Mouse (Mus musculus) heart, adult 2 months (tissue): Measurements from ENCODE around the gene Eml2. TPM values are rescaled to one million over a fixed set of nuclear protein-coding genes. Genes with fewer than 3 reads are reported as not detected.
"Not testable (repeated sequence)": the region's sequence is repeated elsewhere in the genome, so short reads cannot be mapped to it uniquely, and the experiment has no call there.

Experiments used
- DNase-seq, 2 experiments: peaks; one replicate each; pipeline ENCODE4 v3.0.0; 2021
- H3K27ac ChIP-seq: fragments of 200-600 bp; 2 replicates; pipeline ENCODE4 v1.8.1; 2022
- H3K27me3 ChIP-seq: fragments of 200-500 bp; 2 replicates; pipeline ENCODE4 v1.6.1; 2012; ENCODE audit warnings: mild to moderate bottlenecking, low read length, inconsistent platforms, mixed read lengths; ENCODE audit not compliant: control insufficient read depth, insufficient read depth
- H3K36me3 ChIP-seq: fragments of 200-500 bp; 2 replicates; pipeline ENCODE4 v1.6.1; 2012; ENCODE audit warnings: low read length, inconsistent platforms; ENCODE audit not compliant: control insufficient read depth, insufficient read depth
- H3K4me1 ChIP-seq: fragments of 200-500 bp; 2 replicates; pipeline ENCODE4 v1.6.1; 2011; ENCODE audit warnings: low read length; ENCODE audit not compliant: control insufficient read depth, insufficient read depth
- H3K4me3 ChIP-seq: fragments of 200-600 bp; 2 replicates; pipeline ENCODE4 v1.8.1; 2022
- H3K79me2 ChIP-seq: fragments of 200-500 bp; replicated peaks from 2 replicates; pipeline ENCODE4 v1.6.1; 2012; ENCODE audit warnings: mild to moderate bottlenecking, inconsistent platforms, low read length, moderate library complexity, mixed read lengths; ENCODE audit not compliant: control insufficient read depth, insufficient read depth
- H3K9ac ChIP-seq: fragments of 200-500 bp; 2 replicates; pipeline ENCODE4 v1.6.1; 2012; ENCODE audit warnings: low read depth, mild to moderate bottlenecking, control low read depth, inconsistent platforms, low read length, mixed read lengths
- CTCF ChIP-seq: fragments of 200-600 bp; IDR thresholded peaks from 2 replicates; pipeline ENCODE4 v1.8.1; 2022; ENCODE audit warnings: antibody characterized with exemption, mild to moderate bottlenecking, moderate library complexity
- EP300 ChIP-seq: fragments of 200-500 bp; IDR thresholded peaks from 2 replicates; pipeline ENCODE4 v1.6.1; 2011; ENCODE audit warnings: low read depth, low read length, control low read depth; ENCODE audit not compliant: insufficient read depth
- POLR2A ChIP-seq: fragments of 200-500 bp; IDR thresholded peaks from 2 replicates; pipeline ENCODE4 v1.6.1; 2011; ENCODE audit warnings: mild to moderate bottlenecking, low read depth, low read length, control low read depth; ENCODE audit not compliant: insufficient read depth
- WGBS: fragments of 180-500 bp; shearing (Covaris S2); methylation state at CpG from one replicate; pipeline ENCODE4 v1.1.7; 2018; 5-methylcytosine and 5-hydroxymethylcytosine counted together
- intact Hi-C: fragments of 180-260 bp; cut with DNase I; formaldehyde crosslinking; loops from one replicate; pipeline ENCODE4 v1.15.1; 2025
- polyA plus RNA-seq: library from polyadenylated mRNA; depleted of rRNA; stranded (reverse); fragments of >200 nt; gene quantifications from 2 replicates; pipeline ENCODE4 v1.2.3, GENCODE M21; 2012
- total RNA-seq, 2 experiments: library from RNA; stranded (reverse); gene quantifications; 2 replicates each; pipeline ENCODE4 v1.2.3; 2021

Eml2 gene
- total and polyA plus RNA-seq, 3 experiments: 35.6 to 38.8 (median 38.7) TPM

DNA sequence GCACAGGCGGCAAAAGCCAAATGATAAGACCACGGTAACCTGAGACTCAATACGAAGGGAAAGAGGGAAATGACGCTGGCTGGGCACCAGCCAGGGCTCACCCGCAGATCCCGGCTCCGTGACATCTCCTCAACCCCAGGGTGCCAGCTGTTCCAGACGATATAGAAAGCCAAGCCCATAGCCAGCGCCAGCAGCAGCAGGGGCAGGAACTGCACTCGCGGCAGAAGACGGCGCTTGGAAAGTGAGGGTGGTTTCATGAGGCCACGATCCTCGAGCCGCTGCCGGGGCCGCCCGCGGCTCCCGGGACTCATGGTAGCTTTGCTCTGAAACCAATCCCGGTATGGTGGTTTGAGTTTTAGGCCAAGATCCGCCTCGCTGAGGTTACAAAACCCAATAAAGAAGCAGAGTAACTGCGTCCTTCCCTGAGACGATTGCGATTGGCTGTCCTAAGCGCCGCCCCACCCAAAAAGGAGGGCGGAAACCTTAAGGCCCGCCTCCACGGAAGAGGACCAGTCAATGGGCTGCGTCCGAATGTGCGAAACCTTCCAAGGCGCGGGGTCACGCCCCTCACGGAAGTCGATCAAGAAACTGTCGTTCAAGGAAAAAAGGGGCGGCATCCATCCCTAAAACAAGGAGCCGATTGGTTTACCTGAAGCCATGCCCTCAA, 27.2 kb upstream of the Eml2 start, which contains the start of gene Qpctl:
Gene Qpctl, minus strand, starts transcription at position 417 of the 667 bp plus-strand sequence.
- Histone ChIP-seq H3K27me3 (no peaks in the 10 kb centered on the region), H3K4me3 (peak within 1 kb of the TSS; percentile 86), H3K27ac (peak within 1 kb of the TSS; percentile 86), H3K9ac (peak within 1 kb of the TSS; percentile 87), H3K79me2 (no peaks in the 10 kb centered on the region; the same call in 1 of the 2 replicates), H3K36me3 (no peaks in the 10 kb centered on the region), H3K4me1 (no peaks in the 10 kb centered on the region; the same call in 1 of the 2 replicates)
- intact Hi-C loops: loop anchor here (1.0 kb wide), 1 partner anchor 17 kb away; no protein-coding TSS in a partner anchor
- peak; percentile 98 to 99 for DNase-seq
- TF ChIP-seq CTCF: no peak
- TF ChIP-seq POLR2A: peak; percentile 73
- no peak for TF ChIP-seq EP300
- under 1% methylated on average over 43 of the region's 43 CpGs for WGBS

DNA sequence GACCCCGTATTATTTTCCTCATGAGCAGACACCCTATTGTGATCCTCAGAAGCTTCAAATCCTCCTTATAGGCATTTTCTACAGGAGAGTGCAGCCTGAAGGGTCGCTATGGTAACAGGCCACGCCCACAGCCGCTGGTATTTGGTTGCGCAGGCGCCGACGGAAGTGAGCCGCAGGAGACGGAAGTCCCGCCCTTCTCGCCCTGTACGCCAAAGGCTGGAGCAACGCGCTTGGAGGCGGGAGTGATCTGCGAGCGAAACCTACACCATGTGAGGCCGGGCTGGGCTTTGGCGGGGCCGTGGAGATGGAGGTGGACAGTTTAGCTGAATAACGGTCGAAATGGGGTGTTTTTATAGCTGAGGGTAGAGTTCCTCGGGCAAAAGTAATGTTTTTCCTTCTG, 26.6 kb upstream of the Eml2 start, which contains the start of gene Snrpd2:
Gene Snrpd2, plus strand, starts transcription at position 97 of the 400 bp plus-strand sequence.
- TF ChIP-seq CTCF (no peak), POLR2A (peak; percentile 75)

DNA sequence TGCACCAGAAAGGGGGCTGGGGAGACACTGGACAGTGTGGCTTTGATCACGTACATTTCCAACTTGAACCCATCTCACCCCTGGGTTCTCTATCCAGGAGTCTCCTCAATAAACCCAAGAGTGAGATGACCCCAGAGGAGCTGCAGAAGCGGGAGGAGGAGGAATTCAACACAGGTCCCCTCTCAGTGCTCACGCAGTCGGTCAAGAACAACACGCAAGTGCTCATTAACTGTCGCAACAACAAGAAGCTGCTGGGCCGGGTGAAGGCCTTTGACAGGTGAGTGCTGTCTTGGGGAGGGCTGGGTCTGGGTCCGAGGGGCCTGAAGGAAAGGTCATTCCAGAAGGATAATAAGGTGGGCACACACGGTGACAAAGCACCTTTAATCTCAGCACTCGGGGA, 25.1 kb upstream of the Eml2 start:
- intact Hi-C loops, DNase-seq, H3K9ac ChIP-seq, H3K36me3 ChIP-seq, H3K79me2 ChIP-seq, H3K27ac ChIP-seq, H3K27me3 ChIP-seq, H3K4me1 ChIP-seq, H3K4me3 ChIP-seq: not testable (repeated sequence)
- 81% methylated on average over 10 of the region's 10 CpGs for WGBS

More for the DNA sequence above, 26.6 kb upstream of the Eml2 start, which contains the start of gene Snrpd2:
- no peaks in the 10 kb centered on the region for H3K27me3 ChIP-seq
- H3K9ac ChIP-seq: peak within 1 kb of the TSS; percentile 87
- H3K4me1 ChIP-seq: no peaks in the 10 kb centered on the region; the same call in 1 of the 2 replicates
- H3K4me3 ChIP-seq: peak within 1 kb of the TSS; percentile 86
- no peaks in the 10 kb centered on the region for H3K36me3 ChIP-seq
- peak within 1 kb of the TSS; percentile 86 for H3K27ac ChIP-seq
- peak; percentile 96 to 98 for DNase-seq
- intact Hi-C loops: no loop called here
- under 1% methylated on average over 24 of the region's 24 CpGs for WGBS
- H3K79me2 ChIP-seq: no peaks in the 10 kb centered on the region; the same call in 1 of the 2 replicates

DNA sequence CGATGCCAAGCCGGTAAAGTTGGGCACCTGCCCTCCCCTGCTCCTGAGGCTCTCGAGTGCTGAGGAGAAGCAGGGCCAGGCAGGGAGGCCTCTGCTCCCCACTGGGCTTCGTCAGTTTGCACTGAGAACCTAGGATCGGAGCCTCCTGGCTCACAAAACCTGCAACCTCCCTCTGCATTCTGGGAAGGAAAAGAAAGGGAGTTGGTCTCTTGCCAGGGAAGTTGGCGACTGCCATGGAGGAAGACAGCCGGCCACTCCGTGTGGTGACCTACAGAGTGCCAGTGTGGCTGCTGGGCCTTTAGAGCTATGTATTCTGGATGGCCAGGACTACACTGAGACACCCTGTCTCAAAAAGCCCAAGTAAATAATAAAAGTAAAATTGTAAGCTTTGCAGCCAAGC, 21.4 kb upstream of the Eml2 start:
- no peak overlapping the region for H3K4me3 ChIP-seq
- H3K9ac ChIP-seq: no peak overlapping the region
- H3K27me3 ChIP-seq: peaks cover under 1% of the 10 kb centered on the region; the same call in 1 of the 2 replicates
- peaks cover 3% of the 10 kb centered on the region for H3K4me1 ChIP-seq
- TF ChIP-seq CTCF: no peak
- TF ChIP-seq POLR2A: no peak
- TF ChIP-seq EP300: no peak
- 63% methylated on average over 8 of the region's 8 CpGs for WGBS
- H3K36me3 ChIP-seq: no peaks in the 10 kb centered on the region
- DNase-seq: no peak
- H3K27ac ChIP-seq: no peak overlapping the region
- intact Hi-C loops: loop anchor here (5.0 kb wide), 1 partner anchor 53 kb away; no protein-coding TSS in a partner anchor
- no peaks in the 10 kb centered on the region; the same call in 1 of the 2 replicates for H3K79me2 ChIP-seq

DNA sequence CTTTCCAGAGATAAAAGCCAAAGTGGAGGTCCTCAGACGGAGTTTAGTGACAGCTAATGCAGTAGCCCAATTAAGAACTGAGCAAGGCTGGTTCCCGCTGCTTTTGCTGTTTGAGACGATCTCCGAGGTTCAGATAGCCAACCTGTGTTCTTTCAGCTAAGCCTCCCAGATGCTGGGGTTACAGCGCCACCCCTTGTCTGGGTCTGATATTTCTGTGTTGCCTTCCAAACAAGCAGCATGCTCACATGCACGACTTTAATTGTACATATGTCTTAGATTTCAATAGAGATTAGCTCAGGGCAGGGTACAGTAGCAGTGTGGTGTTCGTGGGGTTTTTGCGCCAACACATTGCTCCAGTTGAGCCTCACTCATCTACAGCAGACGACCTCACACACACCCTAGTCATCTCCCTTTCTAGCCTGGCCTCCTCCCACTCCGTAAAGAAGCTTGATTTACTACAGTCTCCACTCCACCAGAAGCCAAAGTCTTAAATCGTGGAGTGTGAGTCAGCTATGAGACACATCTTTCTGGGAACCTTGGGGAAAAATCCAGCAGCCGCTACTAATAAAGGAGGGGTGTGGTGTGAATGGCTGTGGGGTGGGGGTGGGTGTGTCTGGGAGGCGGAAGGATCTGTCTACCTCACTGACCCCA, 20.3 kb upstream of the Eml2 start:
- H3K79me2 ChIP-seq: no peaks in the 10 kb centered on the region
- no peak for DNase-seq
- H3K36me3 ChIP-seq: no peaks in the 10 kb centered on the region
- H3K27me3 ChIP-seq: peaks cover 2% of the 10 kb centered on the region; the same call in 1 of the 2 replicates
- TF ChIP-seq CTCF (peak; percentile 42), POLR2A (no peak), EP300 (no peak)
- no peak overlapping the region for H3K27ac ChIP-seq
- H3K4me1 ChIP-seq: peaks cover 3% of the 10 kb centered on the region
- no peak overlapping the region for H3K4me3 ChIP-seq
- WGBS: 67% methylated on average over 13 of the region's 13 CpGs
- no peak overlapping the region for H3K9ac ChIP-seq
- intact Hi-C loops: loop anchor here (5.0 kb wide), 1 partner anchor 51 kb away; no protein-coding TSS in a partner anchor
